Mouse (Mus musculus): Measurements from ENCODE around the gene Zfp36. TPM values are rescaled to one million over a fixed set of nuclear protein-coding genes. Genes with fewer than 3 reads are reported as not detected.

Gene Zfp36
- polyA plus RNA-seq, 1 experiment from 2014 or later, result 10.9 TPM

DNA sequence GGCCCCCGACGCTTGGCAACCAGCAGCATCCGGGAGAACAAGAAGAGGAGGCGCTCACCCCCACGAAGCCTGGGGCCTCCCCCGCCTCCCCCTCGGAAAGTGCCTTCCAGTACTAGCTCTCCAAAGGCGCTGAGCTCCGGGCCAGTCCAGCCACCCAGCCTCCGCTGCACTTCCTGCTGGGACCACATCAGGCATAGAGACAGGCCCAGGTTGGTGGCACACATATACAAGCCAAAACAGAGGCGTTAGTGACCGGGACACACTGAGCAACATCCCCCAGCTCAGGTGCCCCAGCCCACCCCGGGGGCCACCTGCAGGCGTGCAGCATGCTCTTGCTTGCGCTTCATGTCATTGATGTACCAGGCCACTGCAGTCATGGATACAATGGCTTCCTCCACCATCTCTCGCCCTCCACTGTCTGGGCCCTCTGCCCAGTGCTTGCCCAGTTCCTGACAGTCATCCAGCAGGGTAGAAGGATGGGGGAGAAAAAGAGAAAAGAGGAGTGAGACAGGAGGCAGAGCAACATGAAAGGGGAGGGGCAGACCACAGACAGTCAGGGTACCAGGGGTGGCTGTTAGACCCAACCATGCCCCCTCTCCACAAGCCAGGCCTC, 12.3 kb downstream of the Zfp36 start:
- H3K4me1 ChIP-seq (ENCODE audit: control insufficient read depth, insufficient read depth, low read length), result peaks cover 13% of the 10 kb centered on the region
- 88% methylated on average over 16 of the region's 16 CpGs for WGBS (ENCODE audit: insufficient replicate concordance)
- H3K9me3 ChIP-seq (replicated peaks; ENCODE audit: control insufficient read depth, low read length), result no peaks in the 10 kb centered on the region
- H3K9ac ChIP-seq (ENCODE audit: low read depth, low read length), result 0 out of 2 replicates have a peak overlapping the region, but pooled peaks have one; percentile 22
- H3K4me3 ChIP-seq (ENCODE audit: low read depth, low read length), result no peak overlapping the region
- peaks cover 38% of the 10 kb centered on the region for H3K36me3 ChIP-seq (ENCODE audit: control insufficient read depth, insufficient read depth, low read length)
- no peak overlapping the region for H3K27ac ChIP-seq (ENCODE audit: low read depth, low read length)
- H3K27me3 ChIP-seq (ENCODE audit: control insufficient read depth, insufficient read depth, low read length), result no peaks in the 10 kb centered on the region
- ATAC-seq (replicated peaks; ENCODE audit: insufficient number of reproducible peaks, low FRiP score, low TSS enrichment), result no peak
- H3K4me2 ChIP-seq, result no peak overlapping the region

DNA sequence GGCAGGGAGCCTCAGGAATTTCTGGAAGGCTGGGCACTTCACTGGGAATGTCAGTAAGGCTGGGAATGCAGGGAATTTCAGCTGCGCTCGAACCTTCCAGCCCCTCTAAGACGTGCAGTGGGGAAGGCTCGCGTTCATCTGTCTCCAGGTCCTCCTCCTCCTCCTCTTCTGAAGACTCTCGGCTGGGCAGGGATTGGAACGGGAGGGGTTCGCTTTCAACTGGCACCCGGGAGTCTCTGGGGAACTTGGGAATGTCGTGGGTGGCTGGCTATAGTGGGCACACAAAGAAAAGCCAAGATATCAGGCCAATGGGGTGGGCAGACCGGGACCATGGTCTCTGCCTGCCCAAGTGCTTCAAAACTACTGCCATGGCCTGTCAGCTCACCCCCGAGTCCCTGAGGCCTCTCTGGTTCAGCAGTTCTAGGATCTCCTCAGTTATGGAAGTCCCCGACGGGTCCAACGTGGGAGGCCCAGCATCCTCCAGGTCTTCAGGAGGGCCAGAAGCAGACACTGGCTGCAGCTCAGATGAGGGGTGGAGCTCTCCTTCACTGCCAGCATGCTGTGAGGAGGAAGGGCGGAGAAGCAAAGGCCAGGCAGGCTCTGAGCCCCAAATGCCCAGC, 17.5 kb downstream of the Zfp36 start:
- ATAC-seq (replicated peaks; ENCODE audit: insufficient number of reproducible peaks, low FRiP score, low TSS enrichment), result no peak
- Histone ChIP-seq H3K4me3 (ENCODE audit: low read depth, low read length) (no peak overlapping the region), H3K4me2 (no peak overlapping the region), H3K27me3 (ENCODE audit: control insufficient read depth, insufficient read depth, low read length) (no peaks in the 10 kb centered on the region), H3K9ac (ENCODE audit: low read depth, low read length) (no peak overlapping the region), H3K27ac (ENCODE audit: low read depth, low read length) (peak overlapping the region; percentile 46), H3K4me1 (ENCODE audit: control insufficient read depth, insufficient read depth, low read length) (peaks cover 16% of the 10 kb centered on the region), H3K9me3 (replicated peaks; ENCODE audit: control insufficient read depth, low read length) (no peaks in the 10 kb centered on the region), H3K36me3 (ENCODE audit: control insufficient read depth, insufficient read depth, low read length) (peaks cover 53% of the 10 kb centered on the region)
- WGBS (ENCODE audit: insufficient replicate concordance), result 65% methylated on average over 16 of the region's 16 CpGs

DNA sequence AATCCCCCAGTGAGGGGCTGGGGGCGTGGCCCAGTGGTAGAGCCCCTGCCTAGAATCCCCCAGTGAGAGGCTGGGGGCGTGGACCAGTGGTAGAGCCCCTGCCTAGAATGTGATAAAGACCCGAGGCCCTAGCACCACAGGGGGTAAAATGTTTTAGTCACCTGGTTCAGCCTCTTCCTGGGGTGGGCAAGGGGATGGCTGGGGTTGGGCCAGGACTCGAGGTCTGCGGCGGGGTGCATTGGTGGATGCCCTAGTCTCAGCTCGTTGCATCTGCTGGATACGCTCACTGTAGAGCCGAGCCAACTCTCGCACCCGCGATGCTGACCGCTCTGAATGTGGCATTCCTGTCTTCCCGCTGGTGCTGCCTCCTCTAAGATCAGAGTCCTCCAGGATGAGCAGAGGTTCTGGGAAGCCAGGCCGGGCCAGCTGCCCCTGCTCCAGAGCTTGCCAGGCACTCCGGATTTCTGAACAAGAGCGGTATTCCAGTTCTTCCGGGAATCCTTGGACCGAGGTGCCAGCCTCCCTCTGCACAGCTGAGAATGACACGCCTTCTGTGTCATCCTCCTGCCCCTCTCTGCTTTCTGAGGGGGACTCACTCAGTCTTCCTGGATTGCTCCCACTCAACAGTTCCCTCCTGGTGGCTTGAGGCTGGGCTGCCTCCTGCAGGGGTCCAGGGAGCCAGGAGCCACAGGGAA, 18.3 kb downstream of the Zfp36 start:
- peaks cover 23% of the 10 kb centered on the region for H3K4me1 ChIP-seq (ENCODE audit: control insufficient read depth, insufficient read depth, low read length)
- peak overlapping the region; percentile 46 for H3K27ac ChIP-seq (ENCODE audit: low read depth, low read length)
- H3K4me3 ChIP-seq (ENCODE audit: low read depth, low read length), result no peak overlapping the region
- WGBS (ENCODE audit: insufficient replicate concordance), result 85% methylated on average over 20 of the region's 20 CpGs
- no peak for ATAC-seq (replicated peaks; ENCODE audit: insufficient number of reproducible peaks, low FRiP score, low TSS enrichment)
- peaks cover 46% of the 10 kb centered on the region for H3K36me3 ChIP-seq (ENCODE audit: control insufficient read depth, insufficient read depth, low read length)
- no peak overlapping the region for H3K9ac ChIP-seq (ENCODE audit: low read depth, low read length)
- no peaks in the 10 kb centered on the region for H3K9me3 ChIP-seq (replicated peaks; ENCODE audit: control insufficient read depth, low read length)
- H3K27me3 ChIP-seq (ENCODE audit: control insufficient read depth, insufficient read depth, low read length), result no peaks in the 10 kb centered on the region
- no peak overlapping the region for H3K4me2 ChIP-seq

DNA sequence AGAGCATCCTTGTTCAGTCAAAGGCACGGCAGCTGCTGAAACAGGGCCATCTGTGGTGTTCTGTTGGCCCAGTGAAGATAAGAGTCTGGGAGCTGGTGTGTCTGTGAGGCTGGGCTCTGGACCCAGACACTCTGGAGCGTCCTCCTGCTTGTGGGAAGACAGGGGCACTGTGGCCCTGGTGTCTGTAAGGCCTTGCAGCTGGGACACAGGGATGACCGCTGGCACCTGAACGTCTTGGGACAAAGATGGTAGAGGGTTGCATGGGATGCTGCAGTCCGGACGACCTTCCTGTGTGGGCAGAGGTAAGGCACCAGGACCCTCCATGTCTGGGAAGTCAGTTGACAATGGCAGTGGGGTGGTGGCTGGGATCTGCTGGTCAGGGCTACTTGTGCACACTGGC, 19.8 kb downstream of the Zfp36 start:
- no peak overlapping the region for H3K27ac ChIP-seq (ENCODE audit: low read depth, low read length)
- no peak for ATAC-seq (replicated peaks; ENCODE audit: insufficient number of reproducible peaks, low FRiP score, low TSS enrichment)
- H3K4me3 ChIP-seq (ENCODE audit: low read depth, low read length), result no peak overlapping the region
- H3K36me3 ChIP-seq (ENCODE audit: control insufficient read depth, insufficient read depth, low read length), result peaks cover 42% of the 10 kb centered on the region
- H3K9ac ChIP-seq (ENCODE audit: low read depth, low read length), result no peak overlapping the region
- WGBS (ENCODE audit: insufficient replicate concordance), result 88% methylated on average over 6 of the region's 6 CpGs
- H3K27me3 ChIP-seq (ENCODE audit: control insufficient read depth, insufficient read depth, low read length), result no peaks in the 10 kb centered on the region
- H3K4me1 ChIP-seq (ENCODE audit: control insufficient read depth, insufficient read depth, low read length), result peaks cover 27% of the 10 kb centered on the region
- no peak overlapping the region for H3K4me2 ChIP-seq
- no peaks in the 10 kb centered on the region for H3K9me3 ChIP-seq (replicated peaks; ENCODE audit: control insufficient read depth, low read length)

DNA sequence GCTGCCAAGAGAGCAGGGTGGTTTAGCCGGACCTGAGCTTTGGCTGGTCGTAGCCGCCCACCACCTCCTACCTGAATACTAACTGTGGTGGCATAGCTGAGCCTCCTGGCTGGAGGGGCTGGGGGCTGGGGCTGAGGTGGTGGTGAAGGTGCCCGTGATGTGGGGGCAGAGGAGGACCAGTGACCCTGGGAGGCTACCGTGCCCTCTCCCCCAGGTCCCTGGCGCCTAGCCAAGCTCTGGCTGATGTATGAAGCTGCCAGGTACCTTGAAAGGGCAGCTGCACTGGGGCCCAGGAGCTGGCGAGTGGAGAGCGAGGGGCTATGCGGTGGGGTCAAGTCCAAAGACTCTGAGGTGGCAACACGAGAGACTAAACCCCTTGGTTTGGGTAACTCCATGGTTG, 20.2 kb downstream of the Zfp36 start:
- no peaks in the 10 kb centered on the region for H3K9me3 ChIP-seq (replicated peaks; ENCODE audit: control insufficient read depth, low read length)
- no peaks in the 10 kb centered on the region for H3K27me3 ChIP-seq (ENCODE audit: control insufficient read depth, insufficient read depth, low read length)
- H3K36me3 ChIP-seq (ENCODE audit: control insufficient read depth, insufficient read depth, low read length), result peaks cover 41% of the 10 kb centered on the region
- no peak overlapping the region for H3K27ac ChIP-seq (ENCODE audit: low read depth, low read length)
- no peak for ATAC-seq (replicated peaks; ENCODE audit: insufficient number of reproducible peaks, low FRiP score, low TSS enrichment)
- 83% methylated on average over 10 of the region's 10 CpGs for WGBS (ENCODE audit: insufficient replicate concordance)
- no peak overlapping the region for H3K9ac ChIP-seq (ENCODE audit: low read depth, low read length)
- no peak overlapping the region for H3K4me2 ChIP-seq
- H3K4me3 ChIP-seq (ENCODE audit: low read depth, low read length), result no peak overlapping the region
- peaks cover 27% of the 10 kb centered on the region for H3K4me1 ChIP-seq (ENCODE audit: control insufficient read depth, insufficient read depth, low read length)

DNA sequence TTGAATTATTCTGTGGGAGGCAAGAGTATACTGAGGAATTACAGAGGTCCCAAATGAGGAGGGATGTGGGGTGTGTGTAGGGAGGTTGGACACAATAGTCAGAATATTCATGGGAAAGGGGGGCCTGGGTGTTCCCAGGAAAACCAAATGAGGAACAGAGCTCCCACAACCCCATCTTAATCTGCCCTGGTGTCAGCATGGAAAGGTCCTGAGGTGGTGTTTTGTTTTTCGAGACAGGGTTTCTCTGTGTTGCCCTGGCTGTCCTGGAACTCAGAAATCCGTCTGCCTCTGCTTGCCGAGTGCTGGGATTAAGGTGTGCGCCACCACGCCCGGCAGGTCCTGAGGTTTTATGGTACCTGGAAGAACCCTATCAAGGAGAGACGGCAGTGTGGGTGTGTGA, 21.6 kb downstream of the Zfp36 start:
- H3K4me3 ChIP-seq (ENCODE audit: low read depth, low read length), result no peak overlapping the region
- H3K4me2 ChIP-seq, result peak overlapping the region; percentile 33; the same call in 1 of the 2 replicates
- H3K27ac ChIP-seq (ENCODE audit: low read depth, low read length), result peak overlapping the region; percentile 87
- no peak overlapping the region for H3K9ac ChIP-seq (ENCODE audit: low read depth, low read length)
- H3K27me3 ChIP-seq (ENCODE audit: control insufficient read depth, insufficient read depth, low read length), result no peaks in the 10 kb centered on the region
- no peak for ATAC-seq (replicated peaks; ENCODE audit: insufficient number of reproducible peaks, low FRiP score, low TSS enrichment)
- peaks cover 27% of the 10 kb centered on the region for H3K4me1 ChIP-seq (ENCODE audit: control insufficient read depth, insufficient read depth, low read length)
- no peaks in the 10 kb centered on the region for H3K9me3 ChIP-seq (replicated peaks; ENCODE audit: control insufficient read depth, low read length)
- H3K36me3 ChIP-seq (ENCODE audit: control insufficient read depth, insufficient read depth, low read length), result peaks cover 42% of the 10 kb centered on the region
- 51% methylated on average over 7 of the region's 7 CpGs for WGBS (ENCODE audit: insufficient replicate concordance)

DNA sequence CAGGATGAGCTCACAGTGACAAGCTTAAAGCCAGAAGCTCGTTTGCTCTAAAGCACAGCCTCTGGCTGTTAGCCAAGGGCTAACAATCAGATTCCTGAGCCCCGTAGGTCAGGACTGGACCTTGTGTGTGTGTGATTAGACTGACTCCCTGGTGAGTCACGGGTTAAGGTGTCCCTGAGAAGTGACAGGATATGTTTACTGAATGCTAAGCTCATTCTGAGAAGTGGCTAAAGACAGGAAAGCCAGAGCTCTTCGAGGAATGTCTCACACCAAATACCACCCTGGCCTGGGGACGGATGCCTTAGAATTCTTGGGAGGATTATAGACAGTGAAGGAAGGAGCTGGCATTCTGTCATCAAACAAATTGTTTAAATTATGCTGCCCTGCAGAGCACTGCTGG, 22.1 kb downstream of the Zfp36 start:
- H3K27ac ChIP-seq (ENCODE audit: low read depth, low read length), result peak overlapping the region; percentile 87

DNA sequence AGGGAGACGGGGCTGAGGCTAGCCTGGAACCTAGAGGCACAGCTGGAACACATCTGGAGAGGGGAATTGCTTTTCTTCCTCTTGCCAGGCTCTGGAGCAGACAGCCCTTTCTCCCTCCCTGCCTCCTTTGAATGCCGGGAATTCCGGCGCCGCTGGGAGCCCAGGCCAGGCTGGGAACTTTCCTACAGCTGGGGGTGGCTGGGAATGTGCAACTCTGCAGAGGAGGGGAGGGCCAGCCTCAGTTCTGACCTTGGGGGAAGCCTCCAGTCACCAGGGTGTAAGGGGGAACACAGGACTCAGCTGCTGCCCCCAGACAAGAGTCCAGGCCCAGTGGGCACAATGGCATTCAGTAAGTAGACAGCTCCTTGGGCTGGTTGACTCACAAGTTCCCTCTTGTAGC, 23.1 kb downstream of the Zfp36 start:
- H3K9me3 ChIP-seq (replicated peaks; ENCODE audit: control insufficient read depth, low read length), result no peaks in the 10 kb centered on the region
- peaks cover 27% of the 10 kb centered on the region for H3K4me1 ChIP-seq (ENCODE audit: control insufficient read depth, insufficient read depth, low read length)
- peak; percentile 49; the same call in 1 of the 2 replicates for ATAC-seq (replicated peaks; ENCODE audit: insufficient number of reproducible peaks, low FRiP score, low TSS enrichment)
- peaks cover 44% of the 10 kb centered on the region for H3K36me3 ChIP-seq (ENCODE audit: control insufficient read depth, insufficient read depth, low read length)
- peak overlapping the region; percentile 87 for H3K27ac ChIP-seq (ENCODE audit: low read depth, low read length)
- no peak overlapping the region for H3K4me3 ChIP-seq (ENCODE audit: low read depth, low read length)
- WGBS (ENCODE audit: insufficient replicate concordance), result 9% methylated on average over 5 of the region's 5 CpGs
- peak overlapping the region; percentile 33 for H3K4me2 ChIP-seq
- no peaks in the 10 kb centered on the region for H3K27me3 ChIP-seq (ENCODE audit: control insufficient read depth, insufficient read depth, low read length)
- H3K9ac ChIP-seq (ENCODE audit: low read depth, low read length), result 0 out of 2 replicates have a peak overlapping the region, but pooled peaks have one; percentile 34

More for the DNA sequence above, 22.1 kb downstream of the Zfp36 start:
- no peak for ATAC-seq (replicated peaks; ENCODE audit: insufficient number of reproducible peaks, low FRiP score, low TSS enrichment)
- peaks cover 46% of the 10 kb centered on the region for H3K36me3 ChIP-seq (ENCODE audit: control insufficient read depth, insufficient read depth, low read length)
- peak overlapping the region; percentile 59 for H3K9ac ChIP-seq (ENCODE audit: low read depth, low read length)
- peaks cover 27% of the 10 kb centered on the region for H3K4me1 ChIP-seq (ENCODE audit: control insufficient read depth, insufficient read depth, low read length)
- no peaks in the 10 kb centered on the region for H3K9me3 ChIP-seq (replicated peaks; ENCODE audit: control insufficient read depth, low read length)
- no peaks in the 10 kb centered on the region for H3K27me3 ChIP-seq (ENCODE audit: control insufficient read depth, insufficient read depth, low read length)
- WGBS (ENCODE audit: insufficient replicate concordance), result 1% methylated on average over 5 of the region's 5 CpGs
- peak overlapping the region; percentile 33 for H3K4me2 ChIP-seq
- H3K4me3 ChIP-seq (ENCODE audit: low read depth, low read length), result no peak overlapping the region

All from heart, embryonic 11.5 days (tissue).